Mouse (Mus musculus): ENCODE measurements around the gene Slc31a2.

Slc31a2 gene

GRCm38 (mm10) chr4:62281319-62281718, 19.0 kb downstream of the Slc31a2 start:
- no peak for DNase-seq (ENCODE audit: low spot score in 2 of 2)

- DNase-seq (ENCODE audit: low spot score in 2 of 2) = no peak
Measured at GRCm38 (mm10) chr4:62282969-62283368, 20.6 kb downstream of the Slc31a2 start.

- DNase-seq (ENCODE audit: low spot score in 2 of 2) = no peak
Measured at GRCm38 (mm10) chr4:62285576-62285975, 23.2 kb downstream of the Slc31a2 start.

- DNase-seq (ENCODE audit: low spot score in 2 of 2) = peak in 1 of 2 experiments; percentile 45
Measured at GRCm38 (mm10) chr4:62286257-62286991, 24.1 kb downstream of the Slc31a2 start.

GRCm38 (mm10) chr4:62286992-62287900, 24.9 kb downstream of the Slc31a2 start:
- no peak for DNase-seq (ENCODE audit: low spot score in 2 of 2)

GRCm38 (mm10) chr4:62289226-62289625, 26.9 kb downstream of the Slc31a2 start:
- no peak for DNase-seq (ENCODE audit: low spot score in 2 of 2)

- DNase-seq (ENCODE audit: low spot score in 2 of 2) = no peak
Measured at GRCm38 (mm10) chr4:62290816-62291505, 28.6 kb downstream of the Slc31a2 start.

- DNase-seq (ENCODE audit: low spot score in 2 of 2) = no peak
Measured at GRCm38 (mm10) chr4:62292461-62293180, 30.3 kb downstream of the Slc31a2 start.

- no peak for DNase-seq (ENCODE audit: low spot score in 2 of 2)
Measured at GRCm38 (mm10) chr4:62293219-62293861, 31.0 kb downstream of the Slc31a2 start.

- DNase-seq (ENCODE audit: low spot score in 2 of 2) = no peak
Measured at GRCm38 (mm10) chr4:62294741-62295140, 32.4 kb downstream of the Slc31a2 start.

GRCm38 (mm10) chr4:62297280-62298130, 35.1 kb downstream of the Slc31a2 start:
- DNase-seq (ENCODE audit: low spot score in 2 of 2) = no peak

- no peak for DNase-seq (ENCODE audit: low spot score in 2 of 2)
Measured at GRCm38 (mm10) chr4:62300001-62300400, 37.6 kb downstream of the Slc31a2 start.

GRCm38 (mm10) chr4:62302795-62303194, 40.4 kb downstream of the Slc31a2 start:
- no peak for DNase-seq (ENCODE audit: low spot score in 2 of 2)

GRCm38 (mm10) chr4:62303288-62303687, 40.9 kb downstream of the Slc31a2 start:
- DNase-seq (ENCODE audit: low spot score in 2 of 2) = no peak

- no peak for DNase-seq (ENCODE audit: low spot score in 2 of 2)
Measured at GRCm38 (mm10) chr4:62306301-62306700, 43.9 kb downstream of the Slc31a2 start.

GRCm38 (mm10) chr4:62306840-62307239, 44.5 kb downstream of the Slc31a2 start:
- DNase-seq (ENCODE audit: low spot score in 2 of 2) = no peak

GRCm38 (mm10) chr4:62308406-62308805, 46.0 kb downstream of the Slc31a2 start:
- no peak for DNase-seq (ENCODE audit: low spot score in 2 of 2)

- DNase-seq (ENCODE audit: low spot score in 2 of 2) = no peak
Measured at GRCm38 (mm10) chr4:62312821-62313220, 50.5 kb downstream of the Slc31a2 start.

GRCm38 (mm10) chr4:62313641-62314211, 51.4 kb downstream of the Slc31a2 start:
- no peak for DNase-seq (ENCODE audit: low spot score in 2 of 2)

- no peak for DNase-seq (ENCODE audit: low spot score in 2 of 2)
Measured at GRCm38 (mm10) chr4:62314516-62314915, 52.2 kb downstream of the Slc31a2 start.

All from spleen, postnatal 14 days (tissue).